Comparison of ENCODE assay signal across 11 mouse cellular contexts in genomic region chr2:158140664-158141063, GRCm38 (mm10). TPM values are rescaled to one million over a fixed set of nuclear protein-coding genes. Genes with fewer than 3 reads are reported as not detected.
DNase-seq lines count a peak whose midpoint lies in the region; ATAC-seq and TF ChIP-seq lines count a peak whose summit lies in the region.
"Had no signal": no experiment of that assay in that cellular context is flagged by ENCODE, and none has a peak within 500 bp of the region (broad histone marks: within the 10 kb centered on the region; RNA-seq: fewer than 3 reads in every experiment).

No protein-coding gene starts in this region.

- H3K36me3 ChIP-seq in lung, embryonic 15.5 days = peaks cover 6% of the 10 kb centered on the region; the same call in 1 of the 2 replicates
- H3K36me3 ChIP-seq in heart, postnatal 0 days (replicated peaks; ENCODE audit: control insufficient read depth, insufficient read depth, low read length) = peaks cover 33% of the 10 kb centered on the region
- peaks cover 9% of the 10 kb centered on the region for H3K36me3 ChIP-seq in stomach, embryonic 14.5 days (ENCODE audit: control insufficient read depth, insufficient read depth, low read length)
- H3K36me3 ChIP-seq in midbrain, embryonic 10.5 days = no peaks in the 10 kb centered on the region

- no peaks in the 10 kb centered on the region for H3K9me3 ChIP-seq in lung, embryonic 15.5 days
- H3K9me3 ChIP-seq in heart, postnatal 0 days (replicated peaks; ENCODE audit: control insufficient read depth, low read length) = no peaks in the 10 kb centered on the region
- no peaks in the 10 kb centered on the region for H3K9me3 ChIP-seq in stomach, embryonic 14.5 days (ENCODE audit: control insufficient read depth, low read depth, low read length)
- no peaks in the 10 kb centered on the region for H3K9me3 ChIP-seq in midbrain, embryonic 10.5 days (replicated peaks)

- TF ChIP-seq CTCF in heart, postnatal 0 days (IDR thresholded peaks at IDR 0.05; ENCODE audit: low read depth) = no peak

- H3K4me3 ChIP-seq in lung, embryonic 15.5 days = no peak overlapping the region
- no peak overlapping the region for H3K4me3 ChIP-seq in heart, postnatal 0 days (ENCODE audit: low read depth, low read length)
- no peak overlapping the region for H3K4me3 ChIP-seq in stomach, embryonic 14.5 days (ENCODE audit: low read depth, low read length)
- no peak overlapping the region for H3K4me3 ChIP-seq in midbrain, embryonic 10.5 days

- no peak overlapping the region for H3K4me2 ChIP-seq in lung, embryonic 15.5 days
- 0 out of 2 replicates have a peak overlapping the region, but pooled peaks have one; percentile 10 for H3K4me2 ChIP-seq in heart, postnatal 0 days (ENCODE audit: low read depth, low read length)
- H3K4me2 ChIP-seq in stomach, embryonic 14.5 days (replicated peaks; ENCODE audit: low read depth, low read length) = no peak overlapping the region

- peak overlapping the region; percentile 68 for H3K27ac ChIP-seq in lung, embryonic 15.5 days
- peak overlapping the region; percentile 96 for H3K27ac ChIP-seq in heart, postnatal 0 days (ENCODE audit: low read depth)
- H3K27ac ChIP-seq in stomach, embryonic 14.5 days (ENCODE audit: low read length) = peak overlapping the region; percentile 39; the same call in 1 of the 2 replicates
- H3K27ac ChIP-seq in midbrain, embryonic 10.5 days (replicated peaks) = no peak overlapping the region

- DNase-seq in heart, adult 11 months = peak; percentile 96
- no peak for DNase-seq in heart, adult 8-10 months (ENCODE audit: low spot score)
- DNase-seq in lung, postnatal 10 days = no peak
- DNase-seq in heart, postnatal 0 days (ENCODE audit: low spot score) = peak; percentile 63
- DNase-seq in spleen, postnatal 14 days (ENCODE audit: low spot score in 2 of 2) = no peak
- no peak for DNase-seq in midbrain, embryonic 10.5 days (ENCODE audit: low spot score)
- DNase-seq: adrenal gland, postnatal 36 days; B cell, adult 2 months; kidney, adult 11 months had no signal

- 79% methylated on average over 5 of the region's 5 CpGs for WGBS in lung, embryonic 15.5 days
- 36% methylated on average over 5 of the region's 5 CpGs for WGBS in heart, postnatal 0 days
- 83% methylated on average over 5 of the region's 5 CpGs for WGBS in stomach, embryonic 14.5 days
- WGBS in midbrain, embryonic 10.5 days = 90% methylated on average over 5 of the region's 5 CpGs

- peaks cover 82% of the 10 kb centered on the region for H3K4me1 ChIP-seq in lung, embryonic 15.5 days
- peaks cover 58% of the 10 kb centered on the region for H3K4me1 ChIP-seq in heart, postnatal 0 days (ENCODE audit: control insufficient read depth, insufficient read depth)
- peaks cover 35% of the 10 kb centered on the region for H3K4me1 ChIP-seq in stomach, embryonic 14.5 days (ENCODE audit: control insufficient read depth, insufficient read depth, low read length)
- H3K4me1 ChIP-seq in midbrain, embryonic 10.5 days = peaks cover 47% of the 10 kb centered on the region

- no peaks in the 10 kb centered on the region for H3K27me3 ChIP-seq in lung, embryonic 15.5 days
- H3K27me3 ChIP-seq in heart, postnatal 0 days (ENCODE audit: control insufficient read depth, insufficient read depth, low read length) = no peaks in the 10 kb centered on the region
- no peaks in the 10 kb centered on the region for H3K27me3 ChIP-seq in stomach, embryonic 14.5 days (ENCODE audit: control insufficient read depth, insufficient read depth, low read length)
- H3K27me3 ChIP-seq in midbrain, embryonic 10.5 days (ENCODE audit: low read depth, poor library complexity, severe bottlenecking) = peaks cover 18% of the 10 kb centered on the region

- no peak overlapping the region for H3K9ac ChIP-seq in lung, embryonic 15.5 days
- peak overlapping the region; percentile 56 for H3K9ac ChIP-seq in heart, postnatal 0 days (replicated peaks; ENCODE audit: low read depth, low read length)
- H3K9ac ChIP-seq in stomach, embryonic 14.5 days (replicated peaks; ENCODE audit: low read depth, low read length) = no peak overlapping the region

- no peak for ATAC-seq in lung, embryonic 15.5 days (ENCODE audit: borderline replicate concordance, extremely low read depth, low FRiP score, low TSS enrichment)
- peak; percentile 8; the same call in 1 of the 2 replicates for ATAC-seq in heart, postnatal 0 days (ENCODE audit: insufficient read depth, low read depth)
- ATAC-seq in stomach, embryonic 14.5 days (ENCODE audit: insufficient number of reproducible peaks, insufficient read depth, low FRiP score, low read depth) = no peak

- TF ChIP-seq EP300 in heart, postnatal 0 days (IDR thresholded peaks at IDR 0.05; ENCODE audit: low read depth) = peak; percentile 71; the same call in 1 of the 2 replicates

RNA-seq across cellular contexts. Expression of gene Tgm2, which starts 5.6 kb away (rescaled TPM):
- total RNA-seq in heart, adult 8-10 months (2022) = 100 to 1,000 TPM; 211 to 296 (median 238) TPM
- 66.0 and 70.0 TPM in 2 replicates for polyA plus RNA-seq in lung, embryonic 15.5 days (2015; fragmentation: Nextera tagmentation; extraction: Ambion mirVana)
- total RNA-seq in heart, postnatal 0 days (2014; rRNA removed; ENCODE audit: low replicate concordance) = 445 and 622 TPM in 2 replicates
- polyA plus RNA-seq in heart, postnatal 0 days (2015; fragmentation: Nextera tagmentation; extraction: Ambion mirVana) = 136 and 155 TPM in 2 replicates
- 56.0 and 63.4 TPM in 2 replicates for polyA plus RNA-seq in stomach, embryonic 14.5 days (2014; fragmentation: Nextera tagmentation; extraction: Ambion mirVana)
- 9.0 and 10.0 TPM in 2 replicates for polyA plus RNA-seq in midbrain, embryonic 10.5 days (2016; fragmentation: Nextera tagmentation; extraction: Ambion mirVana)

Comparison
In these comparisons a context has a peak if more than half of its experiments do, and no peak if none do; other contexts are left out.
1. DNase-seq: peak in heart, adult 11 months (single experiment) and heart, postnatal 0 days (single experiment); none in heart, adult 8-10 months (single experiment), lung, postnatal 10 days (single experiment), spleen, postnatal 14 days (0 of 2) and midbrain, embryonic 10.5 days (single experiment).